Mouse (Mus musculus) CH12.LX (cell line): ENCODE results near the gene AY074887. TPM values are rescaled to one million over a fixed set of nuclear protein-coding genes. Genes with fewer than 3 reads are reported as not detected.

Experiments
- DNase-seq: peaks from one replicate; pipeline ENCODE4 v3.0.0-alpha.2; 2013; ENCODE audit errors: extremely low read depth
- H3K27ac ChIP-seq: 2 replicates; pipeline ENCODE4 v1.5.1; 2012; ENCODE audit warnings: low read depth, mild to moderate bottlenecking, control low read depth, moderate library complexity; ENCODE audit not compliant: insufficient read depth
- H3K27me3 ChIP-seq: replicated peaks from 2 replicates; pipeline ENCODE3; 2012; ENCODE audit warnings: inconsistent platforms
- H3K36me3 ChIP-seq, 2 experiments: replicated peaks in 1 of 2; 2 replicates each; pipeline versions ENCODE3 to v1.6.1; 2012; ENCODE audit warnings: inconsistent platforms in 1 of 2, low read length in 1 of 2, mild to moderate bottlenecking in 1 of 2, mixed read lengths in 1 of 2, moderate library complexity in 1 of 2; ENCODE audit not compliant: control insufficient read depth in 1 of 2, insufficient read depth in 1 of 2
- H3K4me1 ChIP-seq, 2 experiments: 2 replicates each; pipeline ENCODE4 v1.6.1; 2012; ENCODE audit warnings: inconsistent platforms in 1 of 2, moderate library complexity in 1 of 2; ENCODE audit not compliant: insufficient read depth in 2 of 2, control insufficient read depth in 1 of 2
- H3K4me2 ChIP-seq: 2 replicates; pipeline ENCODE4 v1.6.1; 2012; ENCODE audit warnings: low read depth, mild to moderate bottlenecking, control low read depth; ENCODE audit not compliant: poor library complexity, insufficient read depth, severe bottlenecking
- H3K4me3 ChIP-seq, 3 experiments: fragments of 150-350 bp in 1 of 3; sonication (generic) in 1 of 3; replicated peaks in 1 of 3; 2 replicates each; pipeline versions ENCODE3 to v1.5.1; 2011 to 2012; ENCODE audit warnings: low read depth in 2 of 3, low read length in 2 of 3, mild to moderate bottlenecking in 2 of 3, moderate library complexity in 2 of 3, control low read depth in 1 of 3, improper control_type of control experiment in 1 of 3, inconsistent platforms in 1 of 3, mixed read lengths in 1 of 3; ENCODE audit not compliant: poor library complexity in 1 of 3
- H3K79me2 ChIP-seq: replicated peaks from 2 replicates; pipeline ENCODE4 v1.6.1; 2012; ENCODE audit warnings: mild to moderate bottlenecking, moderate library complexity; ENCODE audit not compliant: control insufficient read depth, poor library complexity, insufficient read depth, severe bottlenecking; ENCODE audit errors: extremely low read depth
- H3K9ac ChIP-seq: 2 replicates; pipeline ENCODE4 v1.6.1; 2012; ENCODE audit warnings: low read depth, mild to moderate bottlenecking, control low read depth, moderate library complexity; ENCODE audit not compliant: insufficient read depth
- H3K9me3 ChIP-seq: replicated peaks from 2 replicates; pipeline ENCODE3; 2012; ENCODE audit warnings: low read length, inconsistent platforms, mixed read lengths
- BHLHE40 ChIP-seq: IDR thresholded peaks from 2 replicates; pipeline ENCODE4 v1.6.1; 2011; ENCODE audit warnings: mild to moderate bottlenecking, low read depth, low read length, improper control_type of control experiment
- CHD2 ChIP-seq: IDR thresholded peaks from 2 replicates; pipeline ENCODE4 v1.6.1; 2011; ENCODE audit warnings: low read length, improper control_type of control experiment
- CTCF ChIP-seq, 2 experiments: IDR thresholded peaks in 1 of 2; conservative IDR thresholded peaks in 1 of 2; 2 replicates each; pipeline ENCODE4 v1.5.1; 2011 to 2012; ENCODE audit warnings: low read depth in 2 of 2, low read length in 2 of 2, improper control_type of control experiment in 1 of 2, inconsistent platforms in 1 of 2, mild to moderate bottlenecking in 1 of 2, moderate library complexity in 1 of 2
- ELF1 ChIP-seq: IDR thresholded peaks from 2 replicates; pipeline ENCODE4 v1.6.1; 2014; ENCODE audit warnings: low read depth, mild to moderate bottlenecking, inconsistent platforms, low read length, improper control_type of control experiment
- EP300 ChIP-seq: IDR thresholded peaks from 2 replicates; pipeline ENCODE4 v1.6.1; 2011; ENCODE audit warnings: low read length, improper control_type of control experiment
- IRF4 ChIP-seq: IDR thresholded peaks from 2 replicates; pipeline ENCODE4 v1.6.1; 2014; ENCODE audit warnings: low read depth, mild to moderate bottlenecking, inconsistent platforms, low read length, improper control_type of control experiment
- JUN ChIP-seq: IDR thresholded peaks from 2 replicates; pipeline ENCODE4 v1.6.1; 2011; ENCODE audit warnings: low read depth, mild to moderate bottlenecking, low read length, improper control_type of control experiment, moderate library complexity; ENCODE audit not compliant: insufficient read depth
- JUND ChIP-seq: conservative IDR thresholded peaks from 2 replicates; pipeline ENCODE4 v1.6.1; 2011; ENCODE audit warnings: low read depth, low read length, improper control_type of control experiment
- KAT2A ChIP-seq: IDR thresholded peaks from 2 replicates; pipeline ENCODE4 v1.6.1; 2012; ENCODE audit warnings: low read length, improper control_type of control experiment, inconsistent platforms; ENCODE audit not compliant: insufficient replicate concordance
- MAX ChIP-seq: IDR thresholded peaks from 2 replicates; pipeline ENCODE4 v1.6.1; 2011; ENCODE audit warnings: low read length, improper control_type of control experiment
- MAZ ChIP-seq: IDR thresholded peaks from 2 replicates; pipeline ENCODE4 v1.6.1; 2012; ENCODE audit warnings: low read depth, mild to moderate bottlenecking, inconsistent platforms, low read length, improper control_type of control experiment, moderate library complexity
- MEF2A ChIP-seq: IDR thresholded peaks from 2 replicates; pipeline ENCODE4 v1.6.1; 2014; ENCODE audit warnings: low read depth, mild to moderate bottlenecking, inconsistent platforms, low read length, improper control_type of control experiment, borderline replicate concordance
- MXI1 ChIP-seq: IDR thresholded peaks from 2 replicates; pipeline ENCODE4 v1.6.1; 2011; ENCODE audit warnings: mild to moderate bottlenecking, low read depth, low read length, improper control_type of control experiment
- NELFE ChIP-seq: IDR thresholded peaks from 2 replicates; pipeline ENCODE4 v1.6.1; 2011; ENCODE audit warnings: low read depth, low read length, improper control_type of control experiment
- POLR2AphosphoS2 ChIP-seq: IDR thresholded peaks from 2 replicates; pipeline ENCODE4 v1.6.1; 2011; ENCODE audit warnings: low read depth, low read length, improper control_type of control experiment
- RAD21 ChIP-seq: IDR thresholded peaks from 2 replicates; pipeline ENCODE4 v1.6.1; 2011; ENCODE audit warnings: low read depth, mild to moderate bottlenecking, low read length, improper control_type of control experiment, moderate library complexity
- RCOR1 ChIP-seq: conservative IDR thresholded peaks from 2 replicates; pipeline ENCODE4 v1.6.1; 2012; ENCODE audit warnings: low read depth, mild to moderate bottlenecking, inconsistent platforms, low read length, improper control_type of control experiment
- SMC3 ChIP-seq: IDR thresholded peaks from 2 replicates; pipeline ENCODE4 v1.6.1; 2011; ENCODE audit warnings: low read depth, low read length, improper control_type of control experiment
- TBP ChIP-seq: conservative IDR thresholded peaks from 2 replicates; pipeline ENCODE4 v1.6.1; 2011; ENCODE audit warnings: low read depth, low read length, improper control_type of control experiment
- TCF12 ChIP-seq: IDR thresholded peaks from 2 replicates; pipeline ENCODE4 v1.6.1; 2014; ENCODE audit warnings: low read depth, mild to moderate bottlenecking, inconsistent platforms, low read length, improper control_type of control experiment
- UBTF ChIP-seq: IDR thresholded peaks from 2 replicates; pipeline ENCODE4 v1.6.1; 2012; ENCODE audit warnings: low read depth, mild to moderate bottlenecking, inconsistent platforms, low read length, improper control_type of control experiment, moderate library complexity
- USF1 ChIP-seq: IDR thresholded peaks from 2 replicates; pipeline ENCODE4 v1.6.1; 2014; ENCODE audit warnings: low read depth, mild to moderate bottlenecking, inconsistent platforms, low read length, improper control_type of control experiment
- USF2 ChIP-seq: conservative IDR thresholded peaks from 2 replicates; pipeline ENCODE4 v1.6.1; 2011; ENCODE audit warnings: low read depth, low read length, improper control_type of control experiment
- ZC3H11A ChIP-seq: IDR thresholded peaks from 2 replicates; pipeline ENCODE4 v1.6.1; 2012; ENCODE audit warnings: low read depth, mild to moderate bottlenecking, inconsistent platforms, low read length, improper control_type of control experiment
- ZKSCAN1 ChIP-seq: IDR thresholded peaks from 2 replicates; pipeline ENCODE4 v1.6.1; 2012; ENCODE audit warnings: low read depth, inconsistent platforms, low read length, improper control_type of control experiment, borderline replicate concordance
- ZMIZ1 ChIP-seq: IDR thresholded peaks from 2 replicates; pipeline ENCODE4 v1.6.1; 2012; ENCODE audit warnings: low read depth, mild to moderate bottlenecking, inconsistent platforms, low read length, improper control_type of control experiment
- ZNF384 ChIP-seq: IDR thresholded peaks from 2 replicates; pipeline ENCODE4 v1.6.1; 2012; ENCODE audit warnings: low read depth, low read length, improper control_type of control experiment, inconsistent platforms
- dilution Hi-C: fragments of 300-500 bp; cut with MboI; formaldehyde crosslinking; loops from 2 replicates; pipeline ENCODE4 v1.14.3; 2020; ENCODE audit warnings: low sequenced_read_pairs; ENCODE audit not compliant: extremely low pct_unique_long_range_greater_than_20kb, extremely low pct_ligation_motif_present
- in situ Hi-C: fragments of 300-500 bp; cut with MboI; formaldehyde crosslinking; loops from 3 replicates; pipeline ENCODE4 v1.14.3; 2019; ENCODE audit warnings: low sequenced_read_pairs, low pct_ligation_motif_present, low pct_unique_long_range_greater_than_20kb, mixed read lengths
- polyA plus RNA-seq: library from polyadenylated mRNA; unstranded; fragments of >175 nt; gene quantifications from 2 replicates; pipeline ENCODE4 v1.2.1, GENCODE M21; 2012; ENCODE audit warnings: low read depth; ENCODE audit not compliant: insufficient read length
- total RNA-seq, 2 experiments: library from RNA; depleted of rRNA; stranded (reverse); fragments of 300-350 nt in 1 of 2; fragments of >200 nt in 1 of 2; gene quantifications; 2 replicates each; pipeline ENCODE4 v1.2.3; 2012 to 2014

The AY074887 gene
- total and polyA plus RNA-seq, 3 experiments = not detected

DNA sequence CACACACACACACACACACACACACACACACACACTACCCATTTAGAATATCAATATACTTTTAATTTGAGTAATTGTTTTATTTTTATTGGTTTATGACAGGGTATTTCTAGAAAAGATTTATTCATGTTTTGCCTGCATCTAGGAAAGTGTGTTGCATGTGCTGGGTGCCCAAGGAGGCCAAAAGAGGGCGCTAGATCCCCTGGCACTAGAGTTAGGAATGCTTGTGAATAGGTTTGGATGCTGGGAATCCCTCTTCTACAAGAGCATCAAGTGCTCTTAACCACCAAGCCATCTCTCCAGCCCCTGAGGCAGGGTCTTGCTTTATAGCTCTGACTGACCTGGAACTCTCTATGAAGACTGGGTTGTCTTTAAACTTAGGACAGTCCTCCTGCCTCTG lies 19.0 kb downstream of the AY074887 start:
- H3K27ac ChIP-seq = no peak overlapping the region
- no peak for TF ChIP-seq JUND
- peak in 1 of 2 experiments; percentile 49; a peak in 2 of 4 replicates for TF ChIP-seq CTCF (conservative IDR thresholded peaks at IDR 0.05 in 1 of 2, IDR thresholded peaks at IDR 0.05 in 1 of 2; ENCODE audit: low read depth in 2 of 2, low read length in 2 of 2)
- TF ChIP-seq SMC3 = peak; percentile 10; the same call in 1 of the 2 replicates
- TF ChIP-seq RAD21 = peak; percentile 37
- dilution Hi-C loops (no loop called here), in situ Hi-C loops (no loop called here)
- H3K27me3 ChIP-seq = no peaks in the 10 kb centered on the region
- no peaks in the 10 kb centered on the region for H3K79me2 ChIP-seq
- H3K4me2 ChIP-seq = no peak overlapping the region
- H3K4me1 ChIP-seq = peaks cover 5 to 11% of the 10 kb centered on the region in 2 experiments; a peak in 3 of 4 replicates
- no peak overlapping the region for H3K4me3 ChIP-seq
- peak; percentile 7 for DNase-seq
- no peaks in the 10 kb centered on the region for H3K36me3 ChIP-seq
- no peak overlapping the region for H3K9ac ChIP-seq
- H3K9me3 ChIP-seq = no peaks in the 10 kb centered on the region

DNA sequence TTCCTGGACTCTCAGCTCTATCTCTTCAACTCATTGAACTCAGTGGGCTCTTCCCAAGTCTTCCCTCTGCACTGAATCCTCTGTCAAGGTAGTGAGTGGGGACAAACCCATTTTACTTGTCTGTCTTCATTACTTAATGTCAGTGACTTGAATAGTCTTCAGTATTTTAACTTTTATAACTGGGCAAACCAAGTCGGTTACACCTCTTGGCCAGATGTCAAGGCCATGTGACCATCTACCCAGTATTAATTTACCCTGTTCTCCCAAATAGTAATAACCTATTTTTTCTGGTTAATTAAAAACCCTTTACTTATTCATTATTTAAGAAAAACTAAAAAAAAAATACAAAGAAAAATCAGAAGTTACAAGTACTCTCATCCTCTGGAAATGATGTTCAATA lies 20.1 kb downstream of the AY074887 start:
- in situ Hi-C loops = no loop called here
- dilution Hi-C loops = no loop called here

DNA sequence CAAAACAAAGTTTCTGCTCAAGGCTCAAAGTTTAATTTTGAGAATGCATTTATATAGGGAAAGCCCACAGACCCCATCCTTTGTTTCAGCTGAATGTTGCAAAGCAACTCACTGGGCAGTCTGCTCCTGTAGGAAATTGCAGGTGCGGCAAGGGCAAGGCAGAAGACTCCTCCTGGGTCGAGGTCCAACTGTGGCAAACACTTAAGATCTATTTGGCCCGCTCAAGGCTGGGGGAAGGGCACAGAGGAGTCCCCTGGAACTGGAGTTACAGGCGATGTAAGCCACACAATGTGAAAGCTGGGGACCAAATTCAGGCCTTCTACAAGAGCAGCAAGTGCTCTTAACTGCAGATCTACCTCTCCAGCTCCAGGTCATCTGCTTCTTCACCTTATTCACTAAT lies 30.9 kb downstream of the AY074887 start:
- Histone ChIP-seq H3K4me2 (no peak overlapping the region), H3K36me3 (no peaks in the 10 kb centered on the region), H3K27ac (no peak overlapping the region), H3K27me3 (no peaks in the 10 kb centered on the region), H3K9me3 (peaks cover 6% of the 10 kb centered on the region), H3K79me2 (no peaks in the 10 kb centered on the region), H3K4me3 (no peak overlapping the region), H3K4me1 (no peaks in the 10 kb centered on the region; a peak in 1 of 4 replicates), H3K9ac (no peak overlapping the region)
- dilution Hi-C loops = no loop called here
- no peak for DNase-seq
- in situ Hi-C loops = no loop called here
- TF ChIP-seq EP300 (no peak), KAT2A (no peak), RCOR1 (no peak), IRF4 (no peak), NELFE (no peak), ZKSCAN1 (no peak), MXI1 (no peak), ZC3H11A (no peak), SMC3 (no peak), ZMIZ1 (no peak), TBP (no peak), MAZ (no peak), USF1 (no peak), ELF1 (no peak), JUND (no peak), RAD21 (no peak), POLR2AphosphoS2 (no peak), MEF2A (no peak)

More for the DNA sequence above, 20.1 kb downstream of the AY074887 start:
- H3K4me1 ChIP-seq = peaks cover 0 to 3% of the 10 kb centered on the region in 2 experiments; a peak in 1 of 4 replicates
- H3K36me3 ChIP-seq = no peaks in the 10 kb centered on the region
- TF ChIP-seq IRF4 = no peak
- TF ChIP-seq USF2 = no peak
- no peak for TF ChIP-seq TBP
- TF ChIP-seq RCOR1 = no peak
- no peak for TF ChIP-seq JUN
- TF ChIP-seq UBTF = no peak
- TF ChIP-seq BHLHE40 = no peak
- no peak for TF ChIP-seq MAX
- no peak for TF ChIP-seq ZNF384
- no peak for TF ChIP-seq ZKSCAN1
- TF ChIP-seq SMC3 = no peak
- TF ChIP-seq MXI1 = no peak
- no peak for TF ChIP-seq USF1
- no peak for TF ChIP-seq MAZ
- TF ChIP-seq CHD2 = no peak
- TF ChIP-seq TCF12 = no peak
- TF ChIP-seq EP300 = no peak
- TF ChIP-seq ZC3H11A = no peak
- no peak for TF ChIP-seq ZMIZ1
- H3K9me3 ChIP-seq = no peaks in the 10 kb centered on the region
- DNase-seq = no peak
- H3K27me3 ChIP-seq = no peaks in the 10 kb centered on the region
- H3K4me2 ChIP-seq = no peak overlapping the region
- H3K27ac ChIP-seq = no peak overlapping the region
- H3K4me3 ChIP-seq = no peak overlapping the region
- H3K9ac ChIP-seq = no peak overlapping the region
- no peaks in the 10 kb centered on the region for H3K79me2 ChIP-seq
